Mouse (Mus musculus): ENCODE data around the gene Ttc12. TPM values are rescaled to one million over a fixed set of nuclear protein-coding genes. Genes with fewer than 3 reads are reported as not detected.

Ttc12 gene
- total and polyA plus RNA-seq, 3 experiments: 0.44 to 0.67 (median 0.59) TPM

GRCm38 (mm10) chr9:49407028-49407427 is 79.0 kb downstream of the Ttc12 start:
- Histone ChIP-seq H3K36me3 (replicated peaks in 1 of 2; ENCODE audit: control insufficient read depth in 1 of 2, insufficient read depth in 1 of 2, low read length in 1 of 2) (no peaks in the 10 kb centered on the region), H3K27me3 (replicated peaks) (peaks cover 1% of the 10 kb centered on the region), H3K9ac (ENCODE audit: insufficient read depth, low read depth) (no peak overlapping the region), H3K4me1 (ENCODE audit: control insufficient read depth in 1 of 2, insufficient read depth in 2 of 2) (peaks cover 10 to 42% of the 10 kb centered on the region in 2 experiments; a peak in 3 of 4 replicates), H3K4me2 (ENCODE audit: insufficient read depth, low read depth, poor library complexity, severe bottlenecking) (no peak overlapping the region), H3K79me2 (replicated peaks; ENCODE audit: control insufficient read depth, extremely low read depth, insufficient read depth, poor library complexity, severe bottlenecking) (no peaks in the 10 kb centered on the region), H3K9me3 (replicated peaks; ENCODE audit: low read length) (no peaks in the 10 kb centered on the region), H3K4me3 (replicated peaks in 1 of 3; ENCODE audit: low read depth in 2 of 3, low read length in 2 of 3, poor library complexity in 1 of 3) (no peak overlapping the region), H3K27ac (ENCODE audit: insufficient read depth, low read depth) (no peak overlapping the region)
- dilution Hi-C loops (cut with MboI; ENCODE audit: extremely low pct_ligation_motif_present, extremely low pct_unique_long_range_greater_than_20kb, low sequenced_read_pairs): no loop called here
- in situ Hi-C loops (cut with MboI; ENCODE audit: low pct_ligation_motif_present, low pct_unique_long_range_greater_than_20kb, low sequenced_read_pairs): no loop called here
- no peak for DNase-seq (ENCODE audit: extremely low read depth)
- TF ChIP-seq ZC3H11A (IDR thresholded peaks at IDR 0.05; ENCODE audit: low read depth, low read length) (no peak), NELFE (IDR thresholded peaks at IDR 0.05; ENCODE audit: low read depth, low read length) (no peak), UBTF (IDR thresholded peaks at IDR 0.05; ENCODE audit: low read depth, low read length) (no peak), RCOR1 (conservative IDR thresholded peaks at IDR 0.05; ENCODE audit: low read depth, low read length) (no peak), POLR2AphosphoS2 (IDR thresholded peaks at IDR 0.05; ENCODE audit: low read depth, low read length) (no peak), ETS1 (conservative IDR thresholded peaks at IDR 0.05; ENCODE audit: low read depth, low read length) (no peak), PAX5 (IDR thresholded peaks at IDR 0.05; ENCODE audit: low read length) (no peak), MYC (IDR thresholded peaks at IDR 0.05; ENCODE audit: low read depth, low read length) (no peak), ZNF384 (IDR thresholded peaks at IDR 0.05; ENCODE audit: low read depth, low read length) (no peak), RAD21 (IDR thresholded peaks at IDR 0.05; ENCODE audit: low read depth, low read length) (no peak), EP300 (IDR thresholded peaks at IDR 0.05; ENCODE audit: low read length) (no peak), GABPA (IDR thresholded peaks at IDR 0.05; ENCODE audit: insufficient replicate concordance, low read depth, low read length) (no peak), KAT2A (IDR thresholded peaks at IDR 0.05; ENCODE audit: insufficient replicate concordance, low read length) (no peak), CHD1 (IDR thresholded peaks at IDR 0.05; ENCODE audit: low read depth, low read length) (no peak), SIN3A (IDR thresholded peaks at IDR 0.05; ENCODE audit: low read length) (no peak), USF2 (conservative IDR thresholded peaks at IDR 0.05; ENCODE audit: low read depth, low read length) (no peak), MAZ (IDR thresholded peaks at IDR 0.05; ENCODE audit: low read depth, low read length) (no peak), CHD2 (IDR thresholded peaks at IDR 0.05; ENCODE audit: low read length) (no peak)

- Histone ChIP-seq H3K4me1 (ENCODE audit: control insufficient read depth in 1 of 2, insufficient read depth in 2 of 2) (peaks cover 8 to 13% of the 10 kb centered on the region in 2 experiments; a peak in 3 of 4 replicates), H3K9ac (ENCODE audit: insufficient read depth, low read depth) (no peak overlapping the region), H3K4me3 (replicated peaks in 1 of 3; ENCODE audit: low read depth in 2 of 3, low read length in 2 of 3, poor library complexity in 1 of 3) (no peak overlapping the region), H3K27me3 (replicated peaks) (peaks cover 4% of the 10 kb centered on the region), H3K36me3 (replicated peaks in 1 of 2; ENCODE audit: control insufficient read depth in 1 of 2, insufficient read depth in 1 of 2, low read length in 1 of 2) (no peaks in the 10 kb centered on the region), H3K79me2 (replicated peaks; ENCODE audit: control insufficient read depth, extremely low read depth, insufficient read depth, poor library complexity, severe bottlenecking) (no peaks in the 10 kb centered on the region), H3K27ac (ENCODE audit: insufficient read depth, low read depth) (no peak overlapping the region), H3K9me3 (replicated peaks; ENCODE audit: low read length) (no peaks in the 10 kb centered on the region), H3K4me2 (ENCODE audit: insufficient read depth, low read depth, poor library complexity, severe bottlenecking) (no peak overlapping the region)
- in situ Hi-C loops (cut with MboI; ENCODE audit: low pct_ligation_motif_present, low pct_unique_long_range_greater_than_20kb, low sequenced_read_pairs): no loop called here
- dilution Hi-C loops (cut with MboI; ENCODE audit: extremely low pct_ligation_motif_present, extremely low pct_unique_long_range_greater_than_20kb, low sequenced_read_pairs): no loop called here
- TF ChIP-seq SMC3 (IDR thresholded peaks at IDR 0.05; ENCODE audit: low read depth, low read length) (no peak), KAT2A (IDR thresholded peaks at IDR 0.05; ENCODE audit: insufficient replicate concordance, low read length) (no peak), ZMIZ1 (IDR thresholded peaks at IDR 0.05; ENCODE audit: low read depth, low read length) (no peak), CHD1 (IDR thresholded peaks at IDR 0.05; ENCODE audit: low read depth, low read length) (no peak)
- DNase-seq (ENCODE audit: extremely low read depth): no peak
These were observed 82.3 kb downstream of the Ttc12 start for GRCm38 (mm10) chr9:49403711-49404110.
